Mouse (Mus musculus) lung, postnatal 25 days (tissue): ENCODE measurements around the gene Olfr1179.
"Not testable (repeated sequence)": the region's sequence is repeated elsewhere in the genome, so short reads cannot be mapped to it uniquely, and the experiment has no call there.

Source experiments
- DNase-seq: peaks from one replicate; pipeline ENCODE4 v3.0.0; 2022; ENCODE audit warnings: low spot score

Gene Olfr1179

DNA sequence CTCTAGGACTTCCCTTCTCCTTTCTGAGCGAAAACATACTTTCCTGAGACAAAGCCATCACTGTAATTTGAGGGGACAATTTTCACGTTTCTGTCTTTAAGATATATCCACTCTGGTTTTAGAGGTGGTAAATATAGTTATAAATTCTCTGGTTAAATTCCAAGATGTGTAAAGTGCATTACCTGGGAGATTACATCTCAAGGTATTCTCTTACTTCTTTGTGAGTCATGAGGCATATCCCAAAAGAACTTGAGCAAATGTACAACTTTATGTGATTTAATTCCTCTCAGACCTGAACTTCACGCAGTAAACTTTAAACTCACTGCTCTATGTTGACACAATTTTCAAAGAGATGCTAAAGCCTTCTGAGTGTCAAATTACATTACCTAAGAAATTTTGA, at the start of gene Olfr1179:
Gene Olfr1179, minus strand, starts transcription at position 101 of the 400 bp plus-strand sequence.
- no peak for DNase-seq

DNA sequence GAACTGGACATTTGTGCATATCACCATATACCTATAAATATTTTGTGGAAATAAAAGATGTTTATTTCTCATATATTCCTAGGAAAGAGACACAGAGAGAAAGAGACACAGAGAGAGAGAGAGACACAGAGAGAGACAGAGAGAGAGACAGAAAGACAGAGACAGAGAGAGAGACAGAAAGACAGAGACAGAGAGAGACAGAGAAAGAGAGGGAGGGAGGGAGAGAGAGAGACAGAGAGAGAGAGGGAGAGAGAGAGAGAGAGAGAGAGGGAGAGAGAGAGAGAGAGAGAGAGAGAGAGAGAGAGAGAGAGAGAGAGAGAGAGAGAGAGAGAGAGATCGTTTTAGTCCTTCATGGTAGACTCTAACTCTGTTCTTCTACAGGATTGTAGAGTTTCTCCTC, 48.3 kb upstream of the Olfr1179 start, which contains the start of gene Olfr1183:
Gene Olfr1183, plus strand, starts transcription at position 301 of the 400 bp plus-strand sequence.
- not testable (repeated sequence) for DNase-seq

DNA sequence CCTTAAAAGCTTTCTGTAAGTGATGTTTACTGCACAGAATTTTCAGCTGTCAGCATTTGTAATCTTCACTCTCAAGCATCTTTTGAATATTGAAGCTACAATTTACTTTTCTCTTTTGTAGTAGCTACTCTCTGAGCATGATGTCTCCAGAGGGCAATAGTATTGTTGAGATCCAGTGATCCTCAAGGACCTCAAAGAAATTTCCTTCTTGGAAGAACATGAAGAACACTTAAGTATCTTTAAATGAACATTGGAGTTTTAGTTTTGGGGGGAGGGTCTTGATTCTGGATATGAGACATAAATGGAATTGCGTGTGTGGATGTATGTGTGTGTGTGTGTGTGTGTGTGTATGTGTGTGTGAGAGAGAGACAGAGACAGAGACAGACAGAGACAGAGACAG, 42.8 kb upstream of the Olfr1179 start, which contains the start of gene Gm13757:
Gene Gm13757, minus strand, starts transcription at position 101 of the 400 bp plus-strand sequence.
- DNase-seq = no peak

DNA sequence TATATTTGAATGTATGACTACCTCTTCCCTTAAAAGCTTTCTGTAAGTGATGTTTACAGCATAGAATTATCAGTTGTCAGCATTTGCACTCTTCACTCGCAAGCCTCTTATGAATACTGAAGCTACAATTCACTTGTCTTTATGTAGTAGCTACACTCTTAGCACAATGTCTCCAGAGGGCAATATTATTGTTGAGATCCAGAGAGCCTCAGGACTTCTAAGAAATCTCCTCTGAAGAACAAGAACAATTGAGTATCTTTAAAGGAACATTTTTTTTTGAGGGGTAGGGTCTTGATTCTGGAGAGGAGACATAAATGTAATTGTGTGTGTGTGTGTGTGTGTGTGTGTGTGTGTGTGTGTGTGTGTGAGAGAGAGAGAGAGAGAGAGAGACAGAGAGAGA, 19.8 kb upstream of the Olfr1179 start, which contains the start of gene Olfr1181:
Gene Olfr1181, minus strand, starts transcription at position 101 of the 400 bp plus-strand sequence.
- no peak for DNase-seq

DNA sequence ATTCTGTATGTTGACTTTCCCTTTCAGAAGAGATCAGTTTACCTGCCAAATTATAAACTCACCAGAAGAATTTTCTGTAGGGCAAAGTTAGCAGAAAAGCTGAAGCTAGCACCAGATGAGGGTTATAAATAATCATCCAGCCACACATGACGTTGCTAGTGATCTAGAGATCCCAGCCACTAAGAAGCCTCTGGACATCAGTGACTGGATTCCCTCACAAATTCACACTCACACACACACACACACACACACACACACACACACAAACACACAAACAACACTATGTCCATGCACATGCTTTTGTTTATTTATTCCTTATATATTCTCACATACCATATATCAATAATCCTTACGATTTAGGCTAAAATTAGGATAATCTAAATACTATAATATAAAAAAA, 12.8 kb upstream of the Olfr1179 start, which contains the start of gene Olfr1180:
Gene Olfr1180, minus strand, starts transcription at position 101 of the 400 bp plus-strand sequence.
- DNase-seq = no peak

DNA sequence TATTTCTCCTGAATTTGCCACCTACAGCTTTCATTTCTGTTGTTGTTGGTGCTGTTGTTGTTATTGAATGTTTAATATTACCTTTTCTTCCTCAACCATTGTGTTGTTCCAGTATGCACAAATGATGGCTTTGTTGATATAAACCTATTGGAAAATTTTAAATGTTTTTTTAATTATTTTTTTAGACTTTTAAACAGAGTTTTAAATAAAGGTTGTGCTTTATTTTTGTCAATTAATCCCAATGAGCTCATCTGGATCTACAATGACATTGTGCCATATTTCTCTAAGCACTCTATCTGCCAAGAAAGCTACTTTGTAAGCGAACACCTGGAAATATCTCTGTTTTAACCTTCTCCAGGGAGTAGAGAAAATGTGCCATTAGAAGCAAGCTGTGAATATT, 19.5 kb downstream of the Olfr1179 start, which contains the start of gene Olfr1178:
Gene Olfr1178, plus strand, starts transcription at position 301 of the 400 bp plus-strand sequence.
- DNase-seq = no peak

DNA sequence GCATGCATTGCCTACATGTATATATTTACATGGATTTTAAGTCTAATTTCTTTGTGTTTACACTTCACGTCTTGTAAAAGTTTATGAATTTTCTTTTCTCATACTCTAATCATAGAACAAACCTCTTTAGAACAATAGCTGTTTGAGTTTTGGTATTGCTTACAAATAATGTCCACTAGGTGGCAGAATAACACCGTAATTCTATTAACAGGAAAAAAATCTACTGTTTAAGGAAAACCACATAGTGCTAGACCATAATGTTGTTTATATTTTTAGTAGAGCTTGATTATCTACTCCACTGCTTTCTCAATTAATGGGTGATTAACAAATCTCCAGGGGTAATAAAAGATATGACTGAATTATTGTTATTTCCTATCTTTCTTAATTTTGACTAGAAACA, 49.9 kb downstream of the Olfr1179 start:
- no peak for DNase-seq
